Mouse (Mus musculus) ZHBTc4 (cell line): Measurements from ENCODE around the gene Fras1.

Experiments
- DNase-seq: peaks from one replicate; pipeline ENCODE4 v3.0.0-alpha.2; 2011; ENCODE audit warnings: low read depth, low spot score

Gene Fras1

GRCm38 (mm10) chr5:96578705-96579104, 204.9 kb downstream of the Fras1 start:
- no peak for DNase-seq

- DNase-seq, result peak; percentile 9
Measured at GRCm38 (mm10) chr5:96579938-96580337, 206.2 kb downstream of the Fras1 start.

- no peak for DNase-seq
Measured at GRCm38 (mm10) chr5:96584730-96585129, 211.0 kb downstream of the Fras1 start.

GRCm38 (mm10) chr5:96590621-96591020, 216.9 kb downstream of the Fras1 start:
- DNase-seq, result no peak

GRCm38 (mm10) chr5:96595793-96596192, 222.0 kb downstream of the Fras1 start:
- DNase-seq, result no peak

DNA sequence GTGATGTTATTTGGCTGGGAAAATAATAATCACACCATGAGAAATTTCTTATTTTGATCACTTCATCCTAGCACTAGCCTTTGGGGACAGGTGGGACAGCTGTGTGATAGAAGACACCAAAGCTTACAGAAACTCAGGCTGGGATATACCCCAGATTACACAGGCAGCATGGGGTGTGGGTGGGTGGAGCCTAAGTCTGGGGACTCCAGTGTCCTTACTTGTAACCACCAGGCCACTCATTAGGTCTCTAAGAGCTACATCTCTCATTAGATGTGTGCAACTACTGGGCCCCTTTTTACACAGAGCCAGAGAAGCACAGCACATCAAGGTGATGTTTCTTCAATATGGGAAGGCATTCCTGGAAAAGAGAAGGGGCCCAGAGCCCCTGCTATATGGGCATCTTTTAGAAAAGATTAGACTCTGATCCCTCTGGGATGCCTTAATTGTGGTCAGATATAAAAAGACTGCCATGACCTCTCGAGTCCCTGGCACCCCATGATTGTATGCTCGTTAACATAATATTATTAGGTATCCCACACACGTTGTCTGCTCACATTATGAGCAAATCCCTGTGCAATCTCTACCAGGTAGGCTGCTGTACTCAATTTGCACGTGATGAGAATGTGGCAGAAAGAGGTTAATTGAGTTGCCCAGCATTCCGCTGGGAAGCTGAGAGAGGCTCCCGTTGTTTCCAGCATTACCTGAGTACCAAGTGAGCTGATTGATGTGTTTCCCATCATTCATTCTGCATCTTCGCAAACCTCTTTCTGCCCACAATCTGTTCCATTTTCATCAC, 230.4 kb downstream of the Fras1 start:
- DNase-seq, result no peak

DNA sequence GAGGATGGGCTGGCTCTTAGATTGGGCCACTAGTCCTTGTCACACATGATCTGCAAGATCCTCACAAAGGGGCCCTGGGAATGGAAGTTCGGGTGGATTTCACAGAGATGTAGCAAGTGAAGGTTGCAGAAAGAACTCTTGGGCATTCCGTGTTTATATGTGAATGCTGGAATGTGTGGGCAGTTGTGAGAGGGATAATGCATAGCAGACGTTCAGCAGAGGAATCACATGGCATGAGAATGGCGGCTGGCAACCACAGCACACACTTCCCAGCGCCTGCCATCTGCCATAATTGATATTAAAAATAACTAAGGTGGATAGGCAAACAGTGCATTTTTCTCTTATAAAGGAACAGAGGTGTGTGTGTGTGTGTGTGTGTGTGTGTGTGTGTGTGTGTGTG, 234.3 kb downstream of the Fras1 start:
- DNase-seq, result no peak

DNA sequence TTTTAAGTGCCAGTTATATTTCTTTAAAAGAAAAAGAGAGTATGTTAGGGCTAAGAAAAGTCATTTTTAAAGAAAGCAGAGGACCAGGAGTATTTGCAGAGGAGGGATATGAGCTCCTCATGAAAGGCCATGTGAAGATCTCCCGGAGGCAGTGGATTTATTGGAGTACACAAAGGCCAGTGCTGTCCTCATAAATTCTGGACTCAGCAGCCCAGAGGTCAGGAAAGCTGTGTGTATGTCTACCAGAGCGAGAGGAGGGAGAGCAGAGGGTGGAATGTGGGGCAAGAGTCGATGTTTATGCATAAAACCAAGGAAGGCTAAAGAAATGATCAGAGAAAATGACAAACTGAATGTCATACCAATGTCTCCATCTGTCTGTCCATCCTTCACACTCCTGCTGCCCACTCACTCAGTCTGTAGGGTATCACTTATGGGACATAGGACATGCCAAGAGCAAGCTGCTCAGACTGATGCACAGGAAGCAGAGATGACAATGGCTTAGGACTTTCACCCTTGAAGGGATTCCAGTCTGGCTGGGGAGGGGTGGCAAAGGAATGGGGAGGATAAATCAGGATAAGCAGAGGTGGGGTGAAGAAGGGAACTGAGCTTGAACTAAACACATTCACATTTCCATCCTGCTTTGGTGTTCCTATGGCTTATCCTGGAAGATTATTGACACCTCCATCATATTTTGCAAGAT, 235.0 kb downstream of the Fras1 start:
- no peak for DNase-seq

- no peak for DNase-seq
Measured at GRCm38 (mm10) chr5:96612077-96612476, 238.3 kb downstream of the Fras1 start.

DNA sequence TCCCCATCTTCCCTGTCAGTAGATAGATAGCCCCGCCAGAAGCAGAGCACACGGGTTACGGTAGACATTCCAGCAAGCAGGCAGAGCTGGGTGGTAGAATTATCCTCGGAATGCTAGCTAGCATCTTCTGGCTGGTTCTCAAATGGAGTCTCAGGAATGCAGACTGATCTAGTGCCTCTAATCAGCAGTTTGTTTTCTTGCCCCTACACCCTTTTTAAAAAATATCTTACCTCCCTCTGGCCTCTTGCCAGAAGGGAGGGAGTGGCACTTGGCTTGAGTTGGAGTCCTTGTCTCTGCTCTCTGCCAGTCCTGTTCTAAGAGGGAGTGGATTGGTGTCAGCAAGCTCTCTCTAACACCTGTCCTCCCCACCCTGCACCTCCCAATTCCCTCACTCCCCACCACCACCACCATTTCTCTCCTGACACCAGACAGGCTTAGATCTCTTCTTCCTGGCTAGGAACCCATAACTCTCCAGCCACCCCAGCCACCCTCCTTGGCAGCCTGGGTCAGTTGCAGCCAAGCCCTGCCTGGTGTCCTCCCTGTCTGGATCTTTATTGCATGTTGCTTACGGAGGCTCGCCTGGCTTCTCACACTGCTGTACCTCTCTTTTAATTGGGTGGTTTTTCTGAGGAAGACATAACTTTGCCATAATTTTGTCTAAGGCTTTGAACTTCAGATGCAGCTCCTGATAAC, 243.3 kb downstream of the Fras1 start:
- DNase-seq, result peak; percentile 18

GRCm38 (mm10) chr5:96618008-96618407, 244.3 kb downstream of the Fras1 start:
- DNase-seq, result no peak

DNA sequence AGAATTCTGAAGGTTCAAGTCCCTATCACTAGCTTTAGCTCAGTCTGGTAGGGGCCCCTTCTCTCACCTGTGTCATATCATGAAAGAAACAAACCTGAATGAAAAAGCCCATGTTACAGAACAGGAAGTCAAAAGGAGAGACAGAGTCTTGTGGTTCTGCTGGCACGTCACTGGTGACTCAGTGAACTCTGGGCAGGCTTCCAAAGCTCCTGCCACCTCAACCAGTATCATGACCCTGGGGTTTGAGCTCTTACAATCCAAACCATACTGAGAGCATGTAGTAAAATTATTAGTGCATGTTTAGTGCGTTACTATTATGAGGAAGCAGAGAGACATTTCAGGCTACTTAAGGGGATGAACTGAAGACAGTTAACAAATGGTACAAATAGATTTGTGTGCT, 246.5 kb downstream of the Fras1 start:
- no peak for DNase-seq

DNA sequence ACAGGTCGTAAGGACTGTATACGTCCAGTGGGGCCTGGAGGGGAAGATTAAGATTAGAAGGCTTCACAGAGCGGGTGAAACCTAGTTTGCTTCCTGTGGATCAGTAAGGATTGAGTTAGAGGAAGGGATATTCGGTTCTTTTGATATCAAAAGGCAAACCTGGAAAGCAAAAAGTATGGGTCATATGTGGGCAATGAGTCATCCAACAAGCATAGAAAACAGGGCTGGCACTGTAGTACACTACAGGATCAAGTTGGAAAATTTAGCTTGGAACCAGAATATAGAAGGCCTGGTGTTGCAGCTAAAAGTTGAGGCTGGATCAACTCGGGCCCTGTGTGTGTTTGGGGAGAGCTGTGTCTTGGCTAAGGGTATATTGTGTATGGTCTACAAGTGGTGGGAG, 246.9 kb downstream of the Fras1 start:
- DNase-seq, result no peak

GRCm38 (mm10) chr5:96622604-96623352, 249.0 kb downstream of the Fras1 start:
- no peak for DNase-seq

DNA sequence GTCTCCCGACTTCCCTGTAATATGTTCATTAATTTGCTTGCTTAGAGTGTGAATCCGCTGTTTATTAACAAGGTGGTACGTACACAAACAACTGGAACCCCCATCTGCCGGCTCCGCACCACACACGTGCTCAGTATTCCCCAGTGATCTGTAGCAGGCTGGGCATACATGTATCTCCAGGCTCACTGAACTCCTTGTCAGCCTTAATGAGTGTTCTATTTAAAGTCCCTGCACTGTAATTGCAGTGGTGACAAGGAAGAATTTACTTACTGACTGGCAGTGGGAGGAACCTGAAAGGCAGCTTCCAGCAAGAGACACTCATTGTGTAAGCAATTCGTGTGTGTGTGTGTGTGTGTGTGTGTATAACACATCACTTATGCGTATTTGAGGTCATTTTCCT, 256.1 kb downstream of the Fras1 start:
- DNase-seq, result no peak

- DNase-seq, result no peak
Measured at GRCm38 (mm10) chr5:96635146-96635862, 261.5 kb downstream of the Fras1 start.

GRCm38 (mm10) chr5:96635866-96636265, 262.1 kb downstream of the Fras1 start:
- no peak for DNase-seq

DNA sequence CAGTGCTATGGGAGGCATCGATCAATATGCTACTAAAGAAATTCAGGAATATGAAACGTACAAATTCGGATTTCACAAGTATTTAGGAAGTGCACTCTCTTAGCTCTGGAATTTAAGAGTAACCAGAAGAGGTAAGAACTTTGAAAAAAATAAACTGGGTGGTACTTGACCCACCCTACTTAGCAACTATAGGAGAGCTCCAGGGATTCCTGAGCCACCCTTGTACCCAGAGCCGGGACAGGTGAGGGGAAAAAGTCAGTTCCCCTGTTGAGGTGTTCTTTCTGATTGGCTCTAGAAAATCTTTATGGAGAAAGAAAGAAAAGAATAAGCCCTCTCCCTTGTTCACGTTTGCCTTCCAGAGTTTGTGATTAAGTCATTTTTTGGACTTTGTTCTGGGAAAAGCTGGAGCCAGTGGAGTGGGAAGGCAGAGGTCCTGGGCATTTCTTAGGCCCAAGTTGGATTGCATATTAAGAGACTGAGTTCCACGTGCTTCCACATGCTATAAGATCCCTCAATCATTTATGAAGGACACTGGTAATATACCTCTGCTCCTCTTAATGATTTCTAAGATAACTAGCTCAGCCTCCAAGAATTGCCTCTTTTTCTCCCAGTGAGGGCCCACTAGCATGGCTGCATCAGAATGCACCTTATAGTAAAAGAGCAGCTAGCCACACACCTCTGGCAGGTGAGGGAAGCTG, 265.6 kb downstream of the Fras1 start:
- no peak for DNase-seq

- no peak for DNase-seq
Measured at GRCm38 (mm10) chr5:96641297-96641696, 267.5 kb downstream of the Fras1 start.

DNA sequence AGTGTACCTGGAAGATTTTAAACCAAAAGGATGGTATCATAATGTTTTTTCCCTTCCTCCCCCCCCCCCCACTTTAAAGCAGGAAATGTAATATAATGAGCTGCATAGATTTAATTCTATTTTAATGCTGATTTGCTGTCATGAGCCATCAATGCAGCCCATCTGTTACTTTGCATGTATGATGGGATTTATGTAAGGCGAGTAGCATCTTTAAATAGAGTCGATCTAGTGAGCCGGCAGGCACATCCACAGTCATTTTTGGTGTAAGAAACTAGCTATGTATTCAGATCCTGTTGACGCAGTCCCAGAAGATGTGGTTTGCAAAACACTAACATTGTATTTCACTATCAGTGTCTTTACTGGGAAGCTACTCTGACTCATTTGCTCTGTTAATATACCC, 301.9 kb downstream of the Fras1 start:
- no peak for DNase-seq

DNA sequence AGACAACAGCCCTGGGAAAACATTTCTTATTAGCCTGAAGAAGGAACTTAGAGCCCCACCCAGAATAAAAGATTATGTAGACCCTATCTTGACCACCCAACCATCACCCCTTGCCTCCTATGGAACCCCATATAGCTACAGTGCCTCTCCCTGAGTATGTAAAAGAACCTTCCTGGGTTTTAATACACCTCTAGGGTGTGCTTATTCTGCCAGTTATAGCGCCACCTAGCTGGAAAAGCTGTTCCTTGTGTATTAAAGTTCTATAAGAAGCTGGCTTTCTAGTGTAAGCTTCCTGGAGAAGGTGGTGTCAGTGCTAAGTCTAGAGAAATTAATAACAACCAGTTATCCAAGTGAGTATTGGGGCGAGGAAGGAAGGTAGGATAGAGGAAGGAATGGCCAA, 303.7 kb downstream of the Fras1 start:
- DNase-seq, result peak; percentile 38
